Mouse (Mus musculus) right cerebral cortex, adult 18-20 months (tissue): Measurements from ENCODE around the gene Med23.

ENCODE experiments used
- DNase-seq: peaks from one replicate; pipeline ENCODE4 v3.0.0; 2022; ENCODE audit warnings: mixed read lengths

Gene Med23

DNA sequence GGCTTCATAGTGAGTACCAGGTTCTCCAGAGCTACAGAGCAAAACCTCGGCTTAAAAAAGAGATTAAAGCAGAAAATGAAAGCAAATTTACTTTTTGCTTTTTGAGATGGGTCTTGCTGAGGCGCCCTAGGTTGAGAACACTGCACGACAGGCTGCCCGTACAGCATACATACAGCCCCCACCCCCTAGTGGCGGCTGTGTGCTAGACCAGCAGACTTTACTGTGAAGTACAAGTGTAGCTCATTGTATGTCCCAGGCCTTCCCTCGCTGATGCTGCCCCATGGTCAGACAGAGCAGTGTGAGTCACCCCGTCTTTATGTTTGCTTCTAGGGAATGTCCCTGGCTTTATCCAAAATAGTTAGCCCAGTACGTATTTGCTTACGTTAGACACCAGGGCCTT is 16.2 kb downstream of the Med23 start:
- no peak for DNase-seq

DNA sequence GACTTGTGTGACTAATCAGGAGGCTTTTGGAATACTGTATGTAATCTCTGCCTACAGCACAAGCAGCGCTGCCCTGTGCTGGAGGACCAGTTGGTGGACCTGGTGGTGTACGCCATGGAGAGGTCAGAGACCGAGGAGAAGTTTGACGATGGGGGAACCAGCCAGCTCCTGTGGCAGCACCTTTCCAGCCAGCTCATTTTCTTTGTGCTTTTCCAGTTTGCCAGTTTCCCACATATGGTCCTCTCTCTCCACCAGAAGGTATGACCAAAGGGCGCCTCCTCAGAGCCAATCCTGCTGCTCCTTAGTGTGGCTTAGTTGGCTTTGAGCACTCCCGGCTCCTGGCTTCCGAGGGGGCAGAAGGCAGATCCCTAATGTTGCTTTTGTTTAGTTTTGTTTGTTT is 18.6 kb downstream of the Med23 start:
- no peak for DNase-seq

DNA sequence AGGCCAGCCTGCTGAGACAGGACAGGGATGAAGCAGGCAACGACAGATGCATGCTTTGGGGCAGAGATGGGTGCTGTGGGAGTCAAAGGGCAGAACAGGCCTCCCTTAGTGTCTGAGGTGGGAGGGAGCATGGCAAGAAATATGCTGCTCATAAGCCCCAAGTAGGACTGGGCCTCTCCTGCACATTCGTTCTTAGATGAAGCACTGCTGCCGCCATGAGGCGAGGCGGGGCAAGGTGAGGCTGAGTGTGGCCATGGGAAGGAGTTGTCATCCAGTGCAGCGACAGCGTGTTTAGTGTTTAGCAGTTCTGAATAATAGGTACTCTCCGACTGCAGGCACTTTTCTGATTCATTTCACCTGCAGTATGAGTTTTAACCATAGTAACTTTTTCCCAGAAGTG is 26.1 kb downstream of the Med23 start:
- DNase-seq: peak; percentile 39

DNA sequence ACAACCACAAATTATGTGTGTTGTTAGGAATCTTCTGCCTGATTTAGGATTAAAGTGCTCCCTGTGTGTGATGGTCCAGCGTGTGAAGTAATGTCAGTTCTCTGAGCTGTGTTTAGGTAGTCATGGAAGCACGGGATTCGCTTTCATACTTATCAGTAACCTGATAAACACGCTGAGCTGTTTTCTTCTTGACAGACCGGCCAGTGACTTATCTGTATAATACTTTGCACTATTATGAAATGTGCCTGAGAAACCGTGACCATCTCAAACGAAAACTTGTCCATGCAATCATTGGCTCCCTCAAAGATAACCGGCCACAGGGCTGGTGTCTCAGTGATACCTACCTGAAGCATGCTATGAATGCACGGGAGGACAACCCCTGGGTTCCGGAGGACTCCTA is 35.8 kb downstream of the Med23 start:
- no peak for DNase-seq

DNA sequence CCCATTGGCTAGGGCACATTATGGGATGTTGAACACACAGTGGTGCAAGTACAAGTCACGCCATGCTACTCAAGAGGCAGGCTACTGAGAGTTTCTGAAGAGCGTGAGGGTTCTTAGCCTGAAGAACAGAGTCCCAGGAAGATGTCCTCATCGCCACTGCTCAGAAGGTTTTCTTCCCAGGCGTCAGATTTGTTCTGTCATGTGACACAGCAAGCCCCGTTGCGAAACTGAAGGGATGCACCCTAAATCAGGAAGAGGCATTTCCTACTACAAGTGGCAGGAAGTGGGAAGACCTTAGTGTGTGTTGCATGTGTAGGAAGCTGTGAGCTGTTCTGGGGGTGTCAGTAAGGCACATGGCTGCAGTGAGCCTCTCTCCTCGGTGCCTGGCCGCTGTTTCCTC is 41.4 kb downstream of the Med23 start:
- DNase-seq: peak; percentile 40

DNA sequence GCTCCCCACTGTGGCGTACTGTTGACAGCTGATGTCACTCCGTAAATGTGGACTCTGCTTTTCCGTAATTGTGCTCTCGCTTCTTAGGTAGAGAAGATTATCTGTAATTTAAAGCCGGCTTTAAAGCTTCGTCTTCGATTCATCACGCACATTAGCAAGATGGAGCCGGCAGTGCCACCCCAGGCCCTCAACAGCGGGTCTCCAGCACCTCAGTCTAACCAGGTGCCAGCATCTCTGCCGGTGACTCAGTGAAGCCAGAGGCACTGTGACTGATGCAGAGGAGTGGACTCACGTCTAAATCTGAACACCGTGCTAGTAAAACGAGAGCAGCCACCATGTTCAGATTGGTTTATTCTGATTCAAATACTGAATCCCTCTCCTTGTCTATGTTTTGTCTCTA is 42.8 kb downstream of the Med23 start:
- no peak for DNase-seq

DNA sequence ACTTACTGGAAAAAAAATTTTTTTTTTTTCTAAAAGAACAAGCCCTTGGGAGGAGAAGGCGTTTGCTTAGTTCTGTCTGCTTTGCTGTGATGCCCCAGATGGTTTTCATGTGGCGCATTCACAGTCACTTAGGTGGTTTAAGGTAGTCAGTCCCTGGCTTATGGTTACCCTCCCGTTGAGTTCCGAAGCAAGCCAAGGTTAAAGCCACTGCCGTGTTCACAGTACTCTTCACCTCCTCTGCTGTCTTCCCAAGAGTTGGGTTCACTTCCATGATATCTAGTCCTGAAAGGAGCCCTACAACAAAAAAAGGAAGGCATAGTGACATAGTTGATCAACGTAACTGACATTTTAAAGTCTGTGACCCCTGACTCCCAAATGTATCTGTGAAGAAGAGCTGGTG is 45.7 kb downstream of the Med23 start:
- DNase-seq: no peak

DNA sequence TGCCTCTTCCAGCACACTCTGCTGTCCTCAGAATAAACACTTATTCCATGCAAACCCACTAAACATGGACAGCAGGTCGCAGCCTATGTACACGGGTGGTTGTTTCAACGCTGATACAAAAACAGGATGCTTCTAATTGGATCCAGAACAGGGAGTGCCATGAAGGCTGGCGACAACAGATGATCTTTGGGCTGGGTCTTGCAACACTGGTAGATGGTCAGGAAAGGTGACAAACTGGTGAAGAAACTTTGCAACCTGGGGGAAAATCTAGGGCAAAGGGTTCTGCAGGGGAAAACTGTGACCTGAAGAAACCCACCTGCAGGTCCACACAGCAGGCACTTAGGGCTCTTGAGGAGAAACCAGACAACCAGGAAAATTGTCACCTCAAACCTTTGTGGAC is 53.2 kb downstream of the Med23 start:
- DNase-seq: no peak

DNA sequence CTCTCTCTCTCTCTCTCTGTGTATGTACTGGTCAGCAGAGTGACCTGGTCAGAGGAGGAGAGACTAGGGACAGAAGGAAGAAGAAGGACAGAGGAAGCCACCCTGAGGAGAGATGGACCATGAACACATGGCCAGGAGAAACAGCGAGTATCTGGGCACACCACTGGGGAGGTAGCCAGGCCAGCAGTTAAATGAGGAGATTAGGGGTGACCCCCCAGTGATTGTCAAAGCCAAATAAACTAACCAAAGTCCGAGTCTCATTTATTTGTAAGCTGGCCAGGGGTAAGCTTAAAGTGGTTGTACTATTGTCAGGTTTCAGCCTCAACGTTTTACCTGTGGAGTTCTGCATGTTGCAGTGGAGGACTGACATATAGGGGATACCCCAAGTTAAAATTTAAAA is 54.5 kb downstream of the Med23 start:
- DNase-seq: no peak

DNA sequence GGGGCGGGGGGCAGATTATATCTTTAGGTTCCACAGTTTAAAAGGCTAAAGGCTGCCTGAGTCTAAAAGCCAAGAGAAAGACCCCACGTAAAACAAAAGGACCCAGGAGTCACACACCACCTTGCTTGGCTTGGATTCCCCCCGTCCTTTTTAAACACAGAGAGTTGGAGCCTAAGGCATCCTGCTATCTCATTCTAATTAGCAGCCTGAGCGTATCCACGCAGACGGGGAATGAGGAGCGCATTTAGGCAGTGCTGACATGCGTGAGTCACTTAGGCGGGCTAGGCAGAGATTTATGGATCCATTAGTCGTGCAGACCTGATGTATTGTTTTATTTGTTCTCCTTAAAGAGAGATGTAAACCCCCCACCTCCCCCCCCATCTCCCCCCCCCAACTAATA is 56.6 kb downstream of the Med23 start:
- no peak for DNase-seq

DNA sequence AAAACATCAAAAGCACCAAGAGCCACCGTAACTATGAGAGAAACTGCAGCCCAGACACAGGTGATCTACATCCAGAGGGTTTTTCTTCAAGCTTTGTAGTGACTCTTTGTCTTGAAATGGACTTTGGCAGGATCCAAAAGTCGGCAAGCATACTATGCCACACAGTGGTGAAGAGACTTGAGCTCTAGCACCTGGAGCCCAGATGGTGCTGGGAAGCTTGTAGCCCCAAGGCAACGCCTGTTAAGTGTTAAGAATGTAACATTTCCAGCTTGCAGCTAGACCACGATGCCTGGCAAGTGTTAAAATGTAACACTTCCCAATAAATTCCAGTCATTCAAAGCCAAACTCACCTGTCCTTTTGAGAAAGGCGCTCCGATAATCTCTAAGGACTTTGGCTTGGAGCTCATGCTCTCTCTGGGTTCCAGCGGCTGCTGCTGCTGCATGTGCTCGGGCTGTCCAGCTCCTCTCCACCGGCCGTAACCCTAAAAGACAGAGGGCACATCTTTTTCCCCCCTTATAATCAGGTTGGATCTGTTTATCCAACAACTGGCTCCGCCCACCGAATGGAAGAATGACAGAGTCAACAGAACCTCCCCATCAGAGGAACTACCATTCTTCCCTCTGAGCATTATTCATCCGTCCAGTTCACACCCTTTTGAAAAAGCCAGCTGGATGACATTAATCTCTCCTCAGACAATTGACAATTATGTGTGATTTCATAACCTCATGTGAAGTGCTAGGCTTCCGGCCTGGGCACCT is 57.4 kb downstream of the Med23 start, which contains the start of gene Arg1:
Gene Arg1, minus strand, starts transcription at position 523 of the 759 bp plus-strand sequence.
- no peak for DNase-seq

DNA sequence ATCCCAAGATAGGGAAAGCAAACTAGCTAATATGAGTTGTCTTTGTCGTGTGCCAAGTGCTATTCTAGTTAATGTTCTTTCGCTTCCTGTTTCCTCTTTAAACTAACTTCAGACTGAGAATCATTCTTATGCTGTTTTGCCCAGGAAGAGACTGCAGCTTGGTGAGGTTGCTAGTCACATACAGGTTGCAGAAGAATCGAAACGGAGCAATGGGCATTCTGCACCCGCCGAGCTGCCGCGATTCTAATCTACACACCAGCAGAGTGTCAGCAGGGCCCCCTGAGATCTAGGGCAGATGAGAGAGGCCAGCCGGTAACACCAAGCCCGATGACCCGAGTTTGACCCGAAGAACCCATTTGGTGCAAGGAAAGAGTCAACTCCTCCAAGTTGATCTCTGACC is 58.3 kb downstream of the Med23 start:
- no peak for DNase-seq

DNA sequence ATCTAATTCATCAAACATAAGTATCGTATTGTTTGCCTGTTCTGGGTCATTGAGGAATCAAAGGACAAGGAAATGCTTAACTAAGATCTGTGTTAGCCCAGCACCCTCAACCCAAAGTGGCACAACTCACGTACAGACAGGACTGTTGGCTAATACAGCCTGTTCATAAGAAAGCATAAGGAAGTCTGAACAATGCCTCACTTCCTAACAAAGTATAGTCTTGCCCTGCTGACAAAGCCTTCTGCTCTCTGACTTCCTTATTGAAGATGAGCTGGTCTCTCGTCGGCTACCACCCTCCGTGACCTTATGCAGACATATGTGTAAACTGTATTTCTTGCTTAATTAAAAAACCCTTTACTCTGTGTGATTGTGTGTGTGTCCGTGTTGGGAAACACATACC is 60.4 kb downstream of the Med23 start:
- DNase-seq: no peak

DNA sequence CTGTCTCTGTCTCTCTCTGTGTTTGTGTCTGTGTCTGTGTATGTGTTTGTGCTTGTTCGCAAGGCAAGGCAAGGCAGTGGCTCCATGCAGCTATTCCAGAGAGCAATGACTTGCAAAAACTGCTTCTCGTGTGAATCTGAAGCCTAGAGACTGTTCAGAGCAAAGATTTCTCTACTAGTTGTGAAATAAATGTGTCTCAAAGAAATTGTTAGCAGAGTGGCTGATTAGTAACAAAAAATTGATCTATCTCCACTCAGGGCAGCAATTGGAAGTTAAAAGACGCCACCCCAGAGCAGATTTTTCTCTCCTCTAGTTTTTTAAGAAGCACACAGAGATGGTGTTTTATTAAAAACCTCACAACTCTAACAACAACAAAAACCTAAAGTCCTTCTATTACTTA is 78.1 kb downstream of the Med23 start:
- DNase-seq: no peak

DNA sequence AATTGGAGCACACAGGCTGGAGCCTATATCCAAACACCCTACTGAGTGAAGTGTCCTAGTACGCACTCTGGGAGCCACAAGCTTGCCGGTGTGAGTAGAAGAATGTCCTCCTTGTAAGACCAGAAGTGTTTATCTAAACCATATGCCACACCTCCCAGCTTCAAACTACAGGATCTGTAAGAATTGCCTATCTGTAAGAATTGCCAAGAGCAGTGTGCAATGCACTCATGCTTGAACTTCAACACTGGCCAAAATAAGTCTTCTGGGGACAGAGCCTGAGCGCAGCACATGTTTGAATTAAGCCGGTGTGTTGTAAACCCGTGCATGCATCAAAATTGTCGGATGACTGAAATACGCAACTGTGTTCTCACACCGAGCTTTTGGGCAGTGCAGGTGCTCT is 78.5 kb downstream of the Med23 start:
- DNase-seq: no peak

DNA sequence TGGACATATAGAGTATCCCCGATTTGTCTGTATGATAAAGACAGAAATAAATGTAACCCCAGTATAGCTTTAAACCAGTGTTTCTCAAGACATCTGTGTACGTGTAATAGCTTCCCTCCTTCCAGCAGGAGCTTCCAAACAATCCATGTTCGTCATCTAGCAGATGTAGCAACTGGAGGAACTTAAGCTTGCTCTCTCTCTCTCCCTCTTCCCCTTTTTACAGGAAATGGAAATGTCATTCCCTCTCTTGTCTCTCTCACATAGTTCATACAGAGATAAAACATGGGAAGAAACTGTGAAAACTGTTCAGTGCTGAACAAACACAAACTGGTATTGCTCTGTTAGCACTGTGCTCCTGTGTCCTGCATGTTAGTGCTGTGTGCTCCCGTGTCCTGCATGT is 80.4 kb downstream of the Med23 start:
- no peak for DNase-seq

DNA sequence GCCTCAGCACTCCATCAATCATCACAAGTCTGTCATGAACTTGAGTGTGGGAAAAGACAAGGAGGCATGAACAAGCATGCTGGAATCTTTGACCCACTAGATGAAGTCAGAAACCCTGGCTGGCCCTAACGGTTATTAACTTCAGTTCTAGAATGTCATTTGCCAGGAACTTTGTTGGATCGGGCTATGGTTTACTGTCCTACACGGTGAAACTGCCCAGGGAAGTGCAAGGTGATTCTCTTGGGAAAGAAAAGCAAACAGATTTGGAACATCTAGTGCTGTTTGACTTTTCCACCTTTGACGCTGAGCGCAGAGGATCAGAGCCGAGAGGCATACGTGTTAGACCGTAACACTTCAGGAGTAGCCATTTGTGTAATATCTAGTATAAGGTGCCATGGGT is 81.8 kb downstream of the Med23 start:
- no peak for DNase-seq

DNA sequence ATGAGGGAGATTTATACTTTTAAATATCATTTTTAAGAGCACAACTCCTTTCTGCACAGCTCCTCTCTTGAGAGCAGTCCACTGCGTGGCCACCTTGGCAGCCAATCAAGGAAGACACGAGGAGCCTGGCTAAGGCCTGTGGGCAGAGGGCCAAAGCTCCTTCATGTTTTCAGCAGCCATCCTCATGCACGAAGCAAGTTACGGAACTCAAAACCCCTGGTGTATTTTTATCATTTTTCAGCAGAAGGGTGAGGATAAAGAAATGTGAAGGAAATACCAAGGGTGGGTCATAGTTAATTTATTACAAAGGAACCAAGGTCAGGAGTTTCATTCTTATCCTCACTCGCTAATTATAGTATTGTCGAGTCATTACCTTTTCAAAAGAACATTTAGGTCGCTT is 82.8 kb downstream of the Med23 start:
- no peak for DNase-seq

DNA sequence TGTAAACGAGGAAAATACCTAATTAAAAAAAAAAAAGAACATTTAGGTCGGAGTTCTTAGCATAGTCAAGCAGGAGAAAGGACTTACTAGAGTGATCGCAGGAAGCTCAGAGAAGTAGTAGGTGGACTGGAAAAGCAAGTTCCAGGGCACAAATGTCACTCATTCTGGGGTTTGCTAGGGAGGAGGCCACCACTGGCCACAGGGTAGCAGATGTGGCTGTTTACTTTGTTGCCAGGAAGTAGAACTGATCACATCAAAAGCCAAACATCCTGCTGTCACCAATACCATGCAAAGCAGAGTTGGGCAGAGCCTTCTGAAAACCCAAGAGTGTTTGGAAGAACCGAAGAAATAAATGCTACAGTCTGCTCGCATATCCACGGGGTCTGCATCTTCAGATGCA is 84.1 kb downstream of the Med23 start:
- DNase-seq: no peak

DNA sequence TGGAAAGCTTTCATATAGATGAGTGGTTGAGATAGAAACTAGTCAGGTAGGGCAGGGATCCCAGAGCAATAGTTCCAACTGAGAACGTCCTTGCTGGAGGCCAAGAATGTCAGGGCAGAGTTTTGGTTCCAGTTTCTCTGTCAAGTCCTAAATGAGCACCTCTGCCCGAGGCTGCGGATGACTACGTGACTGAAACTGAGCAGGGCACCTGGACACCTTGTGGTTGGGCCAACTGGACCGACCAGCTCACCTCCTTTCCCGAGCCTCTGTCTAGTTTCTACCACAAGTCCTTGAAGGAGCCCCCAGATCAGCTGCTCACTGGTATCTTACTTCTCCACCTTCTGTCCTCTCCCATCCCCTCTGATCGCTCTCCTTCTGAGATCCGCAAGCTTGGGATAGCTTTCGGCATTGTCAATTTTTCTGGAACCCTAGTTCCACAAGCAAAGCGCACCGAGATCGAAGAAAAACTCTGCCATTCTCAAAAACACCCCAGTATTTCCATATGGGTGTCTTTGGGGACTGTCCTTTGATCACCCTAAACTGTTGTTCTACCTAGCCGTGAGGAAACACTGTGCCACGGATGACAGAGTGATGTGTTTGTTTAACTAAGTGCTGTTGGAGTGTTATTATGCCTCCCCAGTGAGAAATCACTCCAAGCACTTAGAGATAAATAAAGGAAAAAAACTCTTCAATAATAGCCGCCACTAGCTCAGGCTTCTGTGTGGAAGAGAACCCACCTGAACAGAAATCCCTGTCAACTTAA is 88.7 kb downstream of the Med23 start:
- no peak for DNase-seq

DNA sequence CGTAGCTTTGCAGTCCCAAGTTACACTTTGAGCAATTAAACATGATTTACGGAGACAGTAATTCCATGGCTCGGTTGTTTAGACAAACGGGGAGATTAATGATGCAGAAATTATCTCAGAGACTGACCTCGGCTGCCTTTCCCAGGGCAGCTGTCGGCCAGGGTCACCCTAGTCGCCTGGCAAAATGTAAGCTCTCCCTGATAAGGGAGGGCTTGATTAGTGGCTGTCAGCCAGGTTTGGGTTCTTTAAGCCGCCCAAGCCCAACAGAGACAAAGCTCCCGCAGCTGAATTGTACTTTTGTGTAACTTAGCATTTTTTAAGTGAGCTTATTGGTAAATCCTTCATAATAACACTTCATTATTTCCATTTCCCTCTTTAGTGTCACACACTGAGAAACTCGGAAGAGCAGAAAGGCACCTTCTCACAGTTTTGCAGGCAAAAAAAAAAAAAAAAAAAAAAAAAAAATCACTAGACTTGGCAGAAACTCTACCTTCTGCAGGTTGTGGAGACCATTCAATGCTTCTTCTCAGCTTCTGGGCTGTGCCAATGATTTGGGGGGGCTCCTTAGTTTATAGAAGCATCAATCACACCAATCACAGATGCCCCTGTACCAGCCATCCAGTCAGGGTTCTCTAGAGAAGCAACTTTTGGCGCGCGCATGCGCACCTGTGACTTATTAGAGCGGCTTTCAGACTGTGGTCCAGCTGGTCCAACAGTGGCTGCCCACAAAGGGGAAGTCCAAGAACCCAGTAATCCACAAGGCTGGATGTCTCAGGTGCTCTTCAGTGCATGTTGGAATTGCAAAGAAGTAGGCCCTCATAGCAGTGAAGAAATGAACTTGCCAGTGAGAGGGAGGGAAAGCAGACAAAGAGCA is 89.5 kb downstream of the Med23 start:
- no peak for DNase-seq

DNA sequence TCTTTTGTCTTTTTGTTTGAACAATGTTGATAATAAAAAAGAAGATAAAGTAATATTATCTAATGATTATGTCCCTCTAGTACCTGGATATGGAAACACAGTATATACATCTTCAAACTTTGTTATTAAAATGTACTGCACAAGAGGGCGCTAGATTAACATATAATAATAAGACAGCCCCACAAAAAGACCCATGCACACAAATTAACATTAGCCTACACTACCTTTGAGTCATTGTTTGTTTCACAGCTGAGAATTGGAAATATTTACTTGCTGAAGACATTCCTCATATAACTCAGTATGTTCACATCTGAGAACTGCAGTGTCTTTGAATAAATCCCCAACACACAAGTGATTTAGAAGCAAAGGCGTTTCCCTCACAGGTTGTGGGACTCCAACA is 91.3 kb downstream of the Med23 start:
- DNase-seq: no peak

DNA sequence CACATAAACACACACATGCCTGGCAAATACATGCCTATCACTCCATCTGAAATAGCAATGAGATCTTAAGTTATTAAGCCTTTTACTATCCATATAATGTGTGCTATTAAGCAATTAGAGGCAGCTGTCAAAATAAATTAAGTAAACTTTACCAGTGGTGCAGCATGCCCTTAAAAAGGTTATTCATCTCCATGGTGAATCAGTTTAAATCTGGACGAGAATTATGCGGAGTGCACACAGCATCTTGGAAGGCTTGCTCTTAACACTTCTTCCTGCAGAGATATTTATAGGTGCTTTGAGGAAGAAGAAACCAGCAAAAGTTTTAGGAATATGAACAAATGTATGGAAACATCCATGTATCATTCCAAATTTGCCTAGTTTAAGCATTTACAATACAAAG is 92.1 kb downstream of the Med23 start:
- peak; percentile 9 for DNase-seq
